ENCODE assay signal across 1 mouse cellular context in the genomic region with DNA sequence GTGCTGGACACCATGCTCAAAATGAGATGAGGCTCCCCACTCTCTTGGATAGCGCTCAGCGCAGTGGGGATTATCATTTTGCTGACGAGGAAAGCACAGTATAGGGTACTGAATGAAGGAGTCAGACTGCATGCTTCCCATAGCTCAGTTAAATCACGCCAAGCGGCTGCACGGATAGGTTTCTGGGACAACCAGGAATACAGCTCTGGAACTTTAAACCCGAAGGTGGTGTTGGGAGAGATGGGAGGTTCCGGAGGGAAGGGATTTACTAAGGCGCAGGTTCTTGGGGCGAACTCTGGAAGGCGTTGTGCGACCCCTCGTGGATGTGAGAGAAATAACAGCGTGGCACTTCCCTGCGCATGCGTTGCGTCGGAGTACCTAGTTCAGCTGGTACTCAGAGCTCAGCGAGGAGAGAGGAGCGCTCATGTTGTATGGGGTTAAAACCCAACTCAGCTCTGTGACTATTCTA.
A peak's percentile ranks its signal among the peaks of the same experiment; 100 is the strongest.
TF ChIP-seq lines count a peak whose summit lies in the region.

No protein-coding gene starts in this region.

TF ChIP-seq in C2C12, 6 proteins besides CTCF, POLR2A, EP300 and RAD21:
- TF ChIP-seq USF1 (IDR thresholded peaks at IDR 0.05; ENCODE audit: low read depth) (no peak), MAX (IDR thresholded peaks at IDR 0.05) (peak; percentile 88)
